Mouse (Mus musculus): ENCODE data around the gene Spred2.

- TF ChIP-seq CTCF (IDR thresholded peaks at IDR 0.05; ENCODE audit: insufficient read depth, low read depth, low read length) (no peak), POLR2A (IDR thresholded peaks at IDR 0.05; ENCODE audit: insufficient read depth, low read depth, low read length) (no peak)
Measured at GRCm38 (mm10) chr11:20020720-20021119, 96.5 kb downstream of the Spred2 start.
